Mouse (Mus musculus): ENCODE results near the gene Cacna1a.

DNA sequence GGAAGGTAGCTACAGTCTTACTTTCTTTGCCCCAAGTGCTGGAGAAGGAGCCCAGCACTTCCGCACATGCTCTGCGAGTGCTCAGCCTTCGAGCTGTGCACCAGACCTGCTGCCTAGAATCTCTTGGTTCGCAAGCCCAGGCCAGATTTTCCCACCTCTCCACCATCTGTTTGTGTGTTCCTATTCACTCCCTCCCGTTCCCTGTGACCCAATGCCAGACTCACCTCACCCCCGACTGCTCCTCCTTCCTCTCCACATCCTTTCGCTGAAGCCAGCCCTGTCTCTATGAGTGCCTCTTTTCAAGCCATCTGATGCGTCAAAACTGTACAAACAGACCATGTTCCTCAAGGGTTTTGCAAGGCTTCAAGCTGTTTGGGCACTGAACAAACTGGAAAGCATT is 38.3 kb downstream of the Cacna1a start:
- no peak for TF ChIP-seq CHD2 (IDR thresholded peaks at IDR 0.05; ENCODE audit: low read depth, low read length)
- TF ChIP-seq MAFK (IDR thresholded peaks at IDR 0.05; ENCODE audit: insufficient read depth, low read depth, low read length), result no peak
- no peak for TF ChIP-seq ZC3H11A (IDR thresholded peaks at IDR 0.05; ENCODE audit: borderline replicate concordance, low read depth, low read length)

All from ES-E14 (cell line).